Mouse (Mus musculus) forebrain, embryonic 12.5 days (tissue): ENCODE data around the gene Mroh2a. TPM values are rescaled to one million over a fixed set of nuclear protein-coding genes. Genes with fewer than 3 reads are reported as not detected.

ENCODE experiments used
- ATAC-seq: fragments of 200-750 bp; cut with Nextera tagmentation; 2 replicates; pipeline ENCODE4 v1.8.0; 2017; ENCODE audit warnings: moderate TSS enrichment; ENCODE audit not compliant: low FRiP score
- H3K27ac ChIP-seq: fragments of 300-500 bp; sonication (generic); 2 replicates; pipeline ENCODE4 v1.5.1; 2016; ENCODE audit warnings: mild to moderate bottlenecking
- H3K27me3 ChIP-seq: fragments of 300-500 bp; sonication (generic); 2 replicates; pipeline ENCODE4 v1.6.1; 2016; ENCODE audit warnings: mild to moderate bottlenecking
- H3K36me3 ChIP-seq: fragments of 300-500 bp; sonication (generic); replicated peaks from 2 replicates; pipeline ENCODE4 v1.6.1; 2016; ENCODE audit warnings: mild to moderate bottlenecking
- H3K4me1 ChIP-seq: fragments of 300-500 bp; sonication (generic); 2 replicates; pipeline ENCODE4 v1.6.1; 2016
- H3K4me2 ChIP-seq: fragments of 300-500 bp; sonication (generic); 2 replicates; pipeline ENCODE4 v1.6.1; 2016; ENCODE audit warnings: mild to moderate bottlenecking, moderate library complexity
- H3K4me3 ChIP-seq: fragments of 300-500 bp; sonication (generic); replicated peaks from 2 replicates; pipeline ENCODE4 v1.5.1; 2016; ENCODE audit warnings: mild to moderate bottlenecking
- H3K9ac ChIP-seq: fragments of 300-500 bp; sonication (generic); 2 replicates; pipeline ENCODE4 v1.6.1; 2016; ENCODE audit warnings: mild to moderate bottlenecking
- H3K9me3 ChIP-seq: fragments of 300-500 bp; sonication (generic); 2 replicates; pipeline ENCODE4 v1.6.1; 2016
- WGBS: fragments of 180-500 bp; shearing (Covaris S2); methylation state at CpG from one replicate; pipeline ENCODE4 v1.1.7; 2016; 5-methylcytosine and 5-hydroxymethylcytosine counted together
- polyA plus RNA-seq: library from polyadenylated mRNA; unstranded; fragments of >200 nt; fragmentation: Nextera tagmentation; extraction: Ambion mirVana; gene quantifications from 2 replicates; pipeline ENCODE4 v1.2.1, GENCODE M21; 2016

Mroh2a gene
- polyA plus RNA-seq, 1 experiment from 2014 or later: 1.4 TPM

DNA sequence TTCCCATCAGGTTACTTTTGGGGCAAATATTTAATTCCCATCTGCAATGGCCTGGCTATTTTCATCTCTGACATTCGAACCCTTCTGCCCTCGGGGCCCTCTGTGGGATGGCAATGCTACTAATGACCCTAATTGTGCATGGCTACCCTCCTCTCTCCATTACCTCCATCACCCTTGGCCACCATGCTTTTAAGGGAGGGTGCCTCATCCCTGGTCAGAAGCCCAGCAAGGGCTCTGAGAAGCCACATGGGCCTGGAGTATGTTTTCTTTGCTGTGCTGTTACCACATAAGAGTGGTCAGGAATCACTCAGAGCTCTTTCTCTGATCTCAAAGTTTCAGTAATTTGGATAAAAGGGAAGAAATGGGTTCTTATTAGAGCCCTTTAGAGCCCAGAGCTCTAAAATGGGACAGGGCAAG lies 72.8 kb downstream of the Mroh2a start:
- no peak overlapping the region for H3K9ac ChIP-seq
- H3K4me3 ChIP-seq: no peak overlapping the region
- 82% methylated on average over 2 of the region's 2 CpGs for WGBS
- no peak overlapping the region for H3K4me2 ChIP-seq
- no peaks in the 10 kb centered on the region for H3K4me1 ChIP-seq
- ATAC-seq: no peak
- no peak overlapping the region for H3K27ac ChIP-seq
- peaks cover 88% of the 10 kb centered on the region for H3K9me3 ChIP-seq
- H3K36me3 ChIP-seq: no peaks in the 10 kb centered on the region
- no peaks in the 10 kb centered on the region for H3K27me3 ChIP-seq

DNA sequence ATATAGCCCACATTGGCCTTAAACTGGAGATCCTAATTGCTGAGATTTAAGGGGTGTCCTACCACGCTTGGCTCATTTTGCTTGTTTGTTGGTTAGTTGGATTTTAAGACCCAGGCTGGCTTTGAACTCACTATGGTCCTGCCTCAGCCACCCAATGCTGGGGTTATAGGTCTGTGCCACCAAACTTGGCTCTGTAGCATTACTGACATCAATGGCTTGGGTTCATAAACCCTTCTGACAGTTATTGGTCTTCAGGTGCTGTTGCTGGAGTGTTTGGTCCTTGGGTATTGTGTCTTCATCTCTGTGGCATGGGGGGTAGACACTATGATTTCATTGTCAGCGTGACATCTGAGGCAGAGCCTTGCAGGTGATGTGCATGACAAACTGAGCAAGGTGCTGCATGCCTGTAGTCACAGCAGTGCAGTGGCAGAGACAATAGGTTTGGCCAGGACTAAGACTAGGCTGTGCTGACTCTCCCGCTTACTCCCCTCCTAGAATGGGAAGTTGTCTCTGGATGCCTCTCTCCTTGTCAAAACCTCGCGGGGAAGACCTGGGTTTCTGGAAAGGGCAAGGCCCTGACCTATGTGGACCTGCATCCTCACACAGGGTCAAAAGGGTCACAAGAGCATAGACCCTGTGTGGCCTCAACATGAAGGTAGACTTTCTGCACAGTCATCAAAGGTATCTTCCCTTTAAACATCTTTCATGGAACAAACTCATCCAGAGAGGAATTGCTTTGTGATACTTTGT lies 73.7 kb downstream of the Mroh2a start:
- Histone ChIP-seq H3K36me3 (no peaks in the 10 kb centered on the region), H3K4me3 (no peak overlapping the region), H3K4me2 (no peak overlapping the region), H3K4me1 (no peaks in the 10 kb centered on the region), H3K9ac (no peak overlapping the region), H3K27ac (no peak overlapping the region), H3K27me3 (no peaks in the 10 kb centered on the region), H3K9me3 (peaks cover 92% of the 10 kb centered on the region)
- 0 out of 2 replicates have a peak, but pooled peaks have one; percentile 14 for ATAC-seq
- 41% methylated on average over 5 of the region's 5 CpGs for WGBS

DNA sequence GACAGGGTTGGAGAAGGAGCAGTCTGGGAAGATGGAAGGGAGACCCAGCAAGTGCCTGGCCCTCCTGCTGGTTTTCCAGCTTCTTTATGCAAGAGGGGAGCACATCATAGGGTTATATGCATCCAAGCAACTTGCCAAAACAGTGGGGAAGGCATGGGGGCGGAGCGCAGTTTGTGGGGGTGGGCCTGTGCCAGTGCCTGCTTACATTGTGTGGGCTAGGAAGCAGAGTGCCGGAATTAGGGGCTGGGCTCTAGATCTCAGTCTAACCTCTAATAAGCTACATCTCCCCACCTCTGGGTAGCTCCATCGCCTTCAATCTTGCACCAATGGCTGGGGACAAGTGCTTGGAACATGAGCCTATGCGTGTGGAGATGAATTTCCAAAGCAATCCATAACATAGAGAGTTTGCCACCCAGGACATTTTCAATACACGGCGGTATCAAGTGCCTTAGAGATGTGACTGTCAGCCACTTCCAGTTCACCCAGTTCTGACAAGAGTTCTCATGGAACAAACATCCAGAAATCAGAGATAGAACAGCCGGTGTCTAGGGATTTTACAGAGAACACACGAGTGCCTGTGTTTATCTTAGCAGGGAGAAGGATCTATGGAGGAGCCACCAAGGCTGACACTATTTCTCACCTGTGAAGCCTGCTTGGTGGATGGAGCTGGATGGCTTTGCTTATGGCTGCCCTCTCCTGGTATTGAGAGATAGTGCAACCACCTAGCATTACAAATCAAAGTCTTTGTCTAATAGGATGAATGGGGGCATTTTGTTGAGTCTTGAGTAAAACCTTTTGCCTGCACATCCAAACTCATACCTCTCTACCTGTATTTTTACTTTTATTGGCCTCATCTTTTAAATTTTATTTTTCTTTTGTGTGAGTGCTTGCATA lies 74.6 kb downstream of the Mroh2a start:
- Histone ChIP-seq H3K4me2 (no peak overlapping the region), H3K4me1 (no peaks in the 10 kb centered on the region), H3K36me3 (no peaks in the 10 kb centered on the region), H3K27ac (no peak overlapping the region), H3K4me3 (no peak overlapping the region), H3K9ac (no peak overlapping the region), H3K9me3 (peaks cover 91% of the 10 kb centered on the region), H3K27me3 (no peaks in the 10 kb centered on the region)
- WGBS: 70% methylated on average over 9 of the region's 9 CpGs
- ATAC-seq: no peak

DNA sequence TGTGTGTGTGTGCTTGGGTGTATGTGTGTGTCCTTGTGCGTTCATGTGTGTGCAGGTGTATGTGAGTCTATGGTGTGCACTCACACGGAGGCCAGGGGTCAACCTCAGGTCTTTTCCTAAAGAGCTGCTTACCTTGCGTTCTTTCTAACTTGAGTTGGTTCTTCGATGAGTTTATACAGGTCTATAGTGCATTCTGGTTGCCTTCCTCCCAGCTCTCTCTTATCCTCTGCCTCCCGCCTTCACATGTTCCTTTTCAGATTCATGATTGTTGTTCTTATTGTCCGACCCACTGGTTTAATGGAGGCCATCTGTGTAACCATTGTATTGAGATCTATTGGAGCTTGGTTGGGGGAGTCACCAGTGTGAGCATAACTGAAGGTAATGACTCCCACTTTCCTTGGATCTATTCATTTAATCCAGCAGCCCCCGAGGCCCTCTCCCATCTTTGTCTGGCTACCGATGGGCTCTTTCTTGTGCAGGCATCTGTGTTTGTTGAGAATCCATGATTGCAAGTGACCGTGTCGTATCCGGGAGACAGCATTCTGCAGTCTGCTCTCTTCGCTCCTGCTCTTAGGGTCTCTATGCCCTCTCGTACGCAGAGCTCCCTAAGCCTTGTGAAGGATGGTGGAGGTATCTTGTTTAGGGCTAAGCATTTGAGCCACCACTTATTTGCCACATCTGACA lies 75.4 kb downstream of the Mroh2a start:
- no peaks in the 10 kb centered on the region for H3K4me1 ChIP-seq
- H3K27ac ChIP-seq: no peak overlapping the region
- ATAC-seq: 0 out of 2 replicates have a peak, but pooled peaks have one; percentile 9
- H3K4me2 ChIP-seq: no peak overlapping the region
- H3K4me3 ChIP-seq: no peak overlapping the region
- peaks cover 92% of the 10 kb centered on the region for H3K9me3 ChIP-seq
- 65% methylated on average over 14 of the region's 14 CpGs for WGBS
- H3K27me3 ChIP-seq: no peaks in the 10 kb centered on the region
- H3K9ac ChIP-seq: no peak overlapping the region
- no peaks in the 10 kb centered on the region for H3K36me3 ChIP-seq

DNA sequence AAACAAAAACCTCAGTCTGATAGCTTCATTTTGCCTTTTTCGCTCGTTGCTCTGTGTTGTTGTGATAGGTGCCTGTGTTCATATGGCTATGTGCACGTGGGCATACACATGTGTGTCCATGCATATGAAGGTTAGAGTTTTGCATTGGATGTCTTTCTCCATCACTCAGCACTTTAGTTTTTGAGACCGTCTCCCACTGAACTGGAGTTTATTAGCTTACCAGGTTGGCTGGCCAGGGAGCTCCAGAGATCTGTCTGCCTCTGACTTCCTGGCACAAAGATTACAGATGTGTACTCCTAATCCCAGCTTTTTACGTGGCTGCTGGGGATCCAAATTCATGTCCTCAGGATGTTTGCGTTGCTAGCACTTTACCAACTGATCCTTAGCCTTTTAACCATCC lies 77.0 kb downstream of the Mroh2a start:
- Histone ChIP-seq H3K27ac (no peak overlapping the region), H3K4me2 (no peak overlapping the region), H3K4me1 (no peaks in the 10 kb centered on the region), H3K4me3 (no peak overlapping the region), H3K27me3 (no peaks in the 10 kb centered on the region), H3K9me3 (peaks cover 94% of the 10 kb centered on the region), H3K9ac (no peak overlapping the region), H3K36me3 (no peaks in the 10 kb centered on the region)
- ATAC-seq: no peak
- 66% methylated on average over 6 of the region's 6 CpGs for WGBS

DNA sequence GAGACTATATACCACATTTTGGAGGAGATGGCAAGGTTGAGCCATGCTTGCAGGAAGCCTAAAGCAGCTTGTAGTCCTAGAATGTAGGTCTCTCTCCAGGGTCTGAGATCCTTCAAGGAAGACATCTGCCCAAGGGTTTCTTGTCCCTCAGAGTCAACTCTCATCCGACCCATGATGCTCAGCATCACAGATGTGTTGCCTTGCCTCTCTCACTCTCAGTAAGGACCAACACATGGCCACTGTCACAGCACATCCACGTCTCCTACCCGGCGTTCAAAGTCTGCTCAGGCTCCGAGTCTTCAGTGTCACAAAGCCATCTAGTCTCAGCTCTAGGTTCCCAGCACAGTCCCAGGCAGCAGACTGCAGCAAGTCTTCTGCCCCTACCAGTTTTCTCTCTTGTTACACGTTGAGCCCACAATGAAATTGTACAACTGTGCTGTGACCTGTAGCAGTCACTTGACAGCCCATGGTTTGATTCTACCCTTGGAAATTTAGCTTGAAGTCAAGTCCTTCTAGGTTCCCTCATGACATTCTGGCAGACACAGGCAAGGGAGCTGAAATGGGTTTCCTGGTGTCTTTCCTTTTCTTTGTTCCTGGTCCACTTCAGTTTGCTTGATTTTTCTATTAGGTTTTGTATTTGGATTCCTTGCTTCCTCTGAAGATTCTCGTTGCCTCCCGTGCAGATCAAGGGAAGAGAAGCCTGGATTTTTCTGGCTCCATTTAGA lies 77.6 kb downstream of the Mroh2a start:
- H3K27me3 ChIP-seq: no peaks in the 10 kb centered on the region
- no peak for ATAC-seq
- H3K4me1 ChIP-seq: no peaks in the 10 kb centered on the region
- H3K4me3 ChIP-seq: no peak overlapping the region
- WGBS: 63% methylated on average over 8 of the region's 8 CpGs
- H3K27ac ChIP-seq: no peak overlapping the region
- no peaks in the 10 kb centered on the region for H3K36me3 ChIP-seq
- no peak overlapping the region for H3K4me2 ChIP-seq
- peaks cover 94% of the 10 kb centered on the region for H3K9me3 ChIP-seq
- H3K9ac ChIP-seq: no peak overlapping the region

- H3K36me3 ChIP-seq: no peaks in the 10 kb centered on the region
- no peaks in the 10 kb centered on the region for H3K27me3 ChIP-seq
- no peak overlapping the region for H3K4me2 ChIP-seq
- peaks cover 94% of the 10 kb centered on the region for H3K9me3 ChIP-seq
- ATAC-seq: no peak
- no peak overlapping the region for H3K9ac ChIP-seq
- no peak overlapping the region for H3K27ac ChIP-seq
- 46% methylated on average over 6 of the region's 6 CpGs for WGBS
- no peaks in the 10 kb centered on the region for H3K4me1 ChIP-seq
- no peak overlapping the region for H3K4me3 ChIP-seq
Measured at GRCm38 (mm10) chr1:88305018-88305795, 78.4 kb downstream of the Mroh2a start.

DNA sequence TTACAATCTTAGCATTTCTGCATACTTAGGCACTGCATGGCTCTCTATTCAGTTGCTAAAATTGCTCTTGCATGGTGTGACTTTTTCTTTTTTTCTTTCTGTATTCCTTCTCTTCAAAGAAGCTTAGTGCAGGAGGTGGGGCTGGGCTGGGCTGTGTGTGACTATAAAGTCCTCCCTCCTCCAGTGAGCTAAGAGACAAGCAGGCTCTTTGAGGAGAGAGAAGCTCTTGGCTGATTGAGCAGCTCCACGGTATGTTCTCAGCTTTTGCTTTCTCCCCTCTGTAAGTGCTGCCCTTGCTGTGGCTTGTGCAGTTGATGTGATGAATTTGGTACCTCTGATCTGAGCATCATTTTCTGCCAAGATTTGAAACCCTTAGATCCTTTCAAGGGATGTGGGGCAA lies 79.8 kb downstream of the Mroh2a start:
- WGBS: 59% methylated on average over 1 of the region's 1 CpGs
- Histone ChIP-seq H3K9me3 (peaks cover 85% of the 10 kb centered on the region), H3K36me3 (no peaks in the 10 kb centered on the region), H3K27me3 (no peaks in the 10 kb centered on the region), H3K4me3 (no peak overlapping the region), H3K4me1 (no peaks in the 10 kb centered on the region), H3K27ac (no peak overlapping the region), H3K4me2 (no peak overlapping the region), H3K9ac (no peak overlapping the region)
- no peak for ATAC-seq

- H3K9me3 ChIP-seq: peaks cover 79% of the 10 kb centered on the region
- H3K4me1 ChIP-seq: no peaks in the 10 kb centered on the region
- no peaks in the 10 kb centered on the region for H3K36me3 ChIP-seq
- 68% methylated on average over 12 of the region's 12 CpGs for WGBS
- H3K4me2 ChIP-seq: no peak overlapping the region
- no peak overlapping the region for H3K4me3 ChIP-seq
- H3K9ac ChIP-seq: no peak overlapping the region
- H3K27ac ChIP-seq: no peak overlapping the region
- no peak for ATAC-seq
- no peaks in the 10 kb centered on the region for H3K27me3 ChIP-seq
Measured at GRCm38 (mm10) chr1:88307180-88307579, 80.4 kb downstream of the Mroh2a start.

- Histone ChIP-seq H3K36me3 (no peaks in the 10 kb centered on the region), H3K4me2 (no peak overlapping the region), H3K4me3 (no peak overlapping the region), H3K9me3 (peaks cover 64% of the 10 kb centered on the region), H3K9ac (no peak overlapping the region), H3K4me1 (no peaks in the 10 kb centered on the region), H3K27me3 (no peaks in the 10 kb centered on the region), H3K27ac (no peak overlapping the region)
- ATAC-seq: no peak
- 44% methylated on average over 2 of the region's 2 CpGs for WGBS
Measured at GRCm38 (mm10) chr1:88309020-88309419, 82.2 kb downstream of the Mroh2a start.

DNA sequence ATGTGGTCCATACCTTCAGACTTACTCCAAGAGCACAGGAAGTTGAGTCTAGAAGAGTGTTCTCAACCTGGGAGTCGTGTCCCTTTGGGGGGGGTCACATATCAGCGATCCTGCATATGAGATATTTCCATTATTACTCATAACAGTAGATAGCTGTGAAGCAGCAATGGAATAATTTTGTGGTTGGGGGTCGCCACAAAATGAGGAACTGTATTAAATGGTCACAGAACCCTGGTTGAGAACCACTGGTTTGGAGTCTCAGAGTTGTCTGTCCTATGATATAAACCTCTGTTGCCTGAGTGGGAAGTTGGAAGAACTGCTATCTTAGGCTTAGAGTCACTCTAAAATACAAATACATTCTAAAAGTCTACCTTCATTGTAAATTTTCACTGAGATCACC lies 83.1 kb downstream of the Mroh2a start:
- WGBS: 53% methylated on average over 3 of the region's 3 CpGs
- peak; percentile 2; the same call in 1 of the 2 replicates for ATAC-seq
- H3K4me2 ChIP-seq: no peak overlapping the region
- H3K27me3 ChIP-seq: no peaks in the 10 kb centered on the region
- no peak overlapping the region for H3K27ac ChIP-seq
- no peaks in the 10 kb centered on the region for H3K36me3 ChIP-seq
- no peak overlapping the region for H3K4me3 ChIP-seq
- H3K9me3 ChIP-seq: peaks cover 56% of the 10 kb centered on the region
- no peak overlapping the region for H3K9ac ChIP-seq
- no peaks in the 10 kb centered on the region for H3K4me1 ChIP-seq
